Mouse (Mus musculus) testis, postnatal 14 days (tissue): ENCODE data around the gene Slit2.

Experiments used
- DNase-seq: peaks from one replicate; pipeline ENCODE4 v3.0.0; 2021; ENCODE audit warnings: low spot score

Slit2 gene

DNA sequence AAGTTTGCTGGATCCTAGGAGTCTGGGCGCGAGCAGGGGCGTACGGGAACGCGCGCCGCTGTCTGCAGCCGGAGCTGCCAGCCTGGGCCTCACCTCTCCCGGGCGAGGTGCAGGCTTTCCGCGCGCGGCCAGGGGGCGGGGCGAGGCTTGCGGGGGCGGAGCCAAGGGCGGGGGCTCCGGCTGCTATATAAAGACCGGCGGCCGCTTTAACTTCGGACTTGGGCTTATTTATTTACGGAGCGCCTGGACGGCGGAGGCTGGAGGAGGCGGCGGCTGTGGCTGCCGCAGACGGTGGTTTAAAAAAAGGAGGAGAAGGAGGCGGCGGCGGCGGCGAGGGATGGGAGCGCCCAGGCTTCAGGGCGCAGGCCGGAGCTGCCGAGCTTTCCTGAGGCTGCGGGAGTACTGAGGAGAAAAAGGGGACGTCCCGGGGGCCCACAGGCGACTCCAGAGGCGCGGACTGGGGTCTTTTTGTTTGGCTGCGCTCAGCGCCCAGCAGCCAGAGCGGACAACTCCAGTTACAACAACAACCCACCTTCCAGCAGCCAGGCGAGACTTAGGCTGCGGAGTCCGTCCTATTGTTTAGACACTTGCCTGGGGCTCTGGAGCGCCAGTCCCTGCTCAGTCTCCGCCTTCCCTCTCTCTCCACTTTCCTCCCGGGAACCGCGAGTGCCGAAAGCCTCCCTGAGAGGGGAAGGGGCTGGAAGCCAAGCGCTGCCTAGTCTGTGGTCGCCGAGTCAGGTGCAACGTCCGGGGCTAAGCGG lies at the start of gene Slit2:
TSS of gene Slit2 (plus strand) at position 198 of the 761 bp plus-strand sequence.
- peak; percentile 87 for DNase-seq

DNA sequence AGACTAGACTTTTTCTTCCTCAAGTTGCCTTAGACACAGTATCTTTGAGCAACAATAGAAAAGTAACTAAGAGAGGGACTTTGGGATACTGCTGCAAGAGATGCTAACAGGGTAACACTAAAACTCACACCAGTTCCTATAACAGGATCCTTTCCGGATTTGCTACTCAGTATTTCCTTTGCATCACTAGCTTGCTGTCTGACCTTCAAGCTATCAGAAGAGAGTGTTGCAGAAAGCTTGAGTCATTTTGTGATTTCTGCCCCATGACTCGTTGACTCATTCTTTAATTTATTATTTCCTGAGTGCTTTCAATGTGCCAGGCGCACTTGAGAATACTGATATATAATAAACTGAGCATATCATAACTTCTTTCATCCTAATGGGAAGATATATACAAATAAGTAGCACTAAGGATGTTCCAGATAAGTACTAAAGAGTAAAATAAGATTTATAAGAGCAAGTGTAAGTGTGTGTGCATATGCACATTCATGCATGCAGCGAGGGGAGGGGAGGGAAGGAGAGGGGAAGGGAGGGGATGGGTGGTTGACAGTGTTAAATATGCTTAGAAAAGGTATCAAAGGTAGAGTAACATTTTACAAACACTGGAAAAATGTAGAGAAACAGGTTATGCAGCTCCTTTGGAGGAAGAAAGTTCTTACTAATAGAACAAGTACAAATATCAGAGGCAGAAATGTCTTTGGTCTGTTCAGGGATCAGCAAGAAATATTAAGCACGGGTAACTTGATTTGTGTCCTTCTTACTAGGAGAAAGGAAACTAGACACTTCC lies 44.2 kb upstream of the Slit2 start:
- DNase-seq = no peak

DNA sequence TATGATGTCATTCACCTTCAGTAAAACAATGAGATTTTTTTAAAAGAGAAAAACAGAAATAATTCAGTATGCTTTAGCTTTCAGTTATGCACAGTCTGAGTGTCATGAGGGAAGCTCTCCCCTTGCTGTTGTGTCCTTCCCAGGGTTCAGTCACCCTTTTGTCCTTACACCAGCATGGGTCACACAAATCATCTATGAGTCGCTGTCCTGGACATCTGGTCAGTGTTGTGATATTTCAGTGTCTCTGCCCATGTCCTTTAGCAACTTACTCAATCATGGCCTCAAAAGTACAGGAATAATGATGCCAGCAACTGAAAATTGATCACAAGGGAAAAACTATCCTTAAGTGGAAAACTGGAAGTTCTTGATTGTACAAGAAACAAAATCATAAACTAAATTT lies 26.5 kb upstream of the Slit2 start:
- DNase-seq = no peak

DNA sequence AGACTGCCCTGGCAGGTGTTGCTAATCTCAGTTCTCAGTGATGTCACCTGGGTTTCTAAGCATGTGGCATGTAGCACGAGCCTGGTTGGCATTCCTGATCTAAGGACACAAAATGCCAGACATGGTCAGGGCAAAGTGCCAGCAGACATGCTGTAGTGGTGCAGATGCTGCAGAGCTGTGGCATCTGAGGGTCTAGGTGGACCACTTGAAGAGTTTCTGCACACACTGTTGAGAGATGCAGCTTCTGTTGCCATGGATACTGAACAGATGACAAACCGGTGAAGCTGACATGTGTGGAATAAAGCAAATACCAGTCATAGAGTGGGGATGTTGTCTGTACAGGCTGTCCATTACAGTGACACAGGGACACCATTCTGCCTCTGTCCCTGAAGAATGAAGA lies 7.1 kb upstream of the Slit2 start:
- no peak for DNase-seq

DNA sequence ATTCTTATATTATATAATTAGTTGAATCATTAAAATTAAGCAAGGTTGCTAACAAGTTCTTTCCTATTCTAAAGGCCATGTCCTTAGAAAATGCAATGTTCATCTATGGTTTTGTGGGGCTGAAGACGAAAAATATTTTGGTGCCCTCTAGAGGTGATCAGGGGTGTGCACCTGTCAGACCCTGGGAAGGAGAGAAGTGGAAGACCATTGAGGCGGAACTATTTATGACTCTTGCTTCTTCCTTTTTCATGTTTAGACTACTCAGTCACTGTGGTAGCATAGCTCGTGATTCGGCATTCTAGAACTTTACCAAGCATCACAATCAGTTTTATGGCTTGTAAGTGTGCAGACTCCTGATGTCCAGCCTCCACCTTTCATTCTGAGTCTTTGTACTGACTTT lies 3.6 kb upstream of the Slit2 start:
- no peak for DNase-seq

DNA sequence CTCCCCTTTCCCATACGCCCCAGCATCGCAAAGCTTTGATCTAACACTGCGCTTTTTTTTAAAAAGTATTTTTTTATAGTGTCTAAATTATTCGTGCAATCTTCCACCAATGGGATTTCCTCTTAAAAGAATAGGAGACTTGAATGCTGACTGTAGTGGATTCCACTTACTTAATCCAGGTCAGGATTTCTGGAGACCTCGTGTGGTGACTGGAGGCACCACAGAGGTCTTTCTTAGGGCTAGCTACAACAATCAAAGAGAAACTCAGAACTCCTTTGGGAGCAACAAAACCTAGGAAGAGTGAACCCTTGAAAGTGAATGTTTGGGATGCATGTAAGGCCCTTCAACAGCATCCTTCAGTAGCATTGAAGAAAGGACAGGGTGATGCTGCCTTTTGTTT lies 2.5 kb upstream of the Slit2 start:
- DNase-seq = no peak

DNA sequence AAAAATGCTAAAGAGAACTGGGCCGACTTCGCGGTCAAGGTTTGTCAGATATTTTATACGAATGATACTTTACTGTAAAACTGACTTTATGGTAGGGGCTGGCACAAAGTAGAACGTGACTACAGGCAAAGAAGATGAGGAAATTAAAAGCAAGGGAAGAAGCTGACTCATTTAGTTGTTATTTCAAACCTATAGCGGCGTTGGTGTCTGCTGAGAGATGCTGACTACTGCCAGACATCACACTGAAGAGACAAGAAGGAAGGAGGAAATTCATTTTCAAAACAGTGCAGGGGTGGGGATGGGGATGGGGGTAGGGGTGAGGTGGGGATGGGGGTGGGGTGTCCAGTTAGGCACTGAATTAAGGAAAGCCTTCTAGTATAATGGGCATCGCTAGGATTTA lies 987 bp upstream of the Slit2 start:
- DNase-seq = no peak

DNA sequence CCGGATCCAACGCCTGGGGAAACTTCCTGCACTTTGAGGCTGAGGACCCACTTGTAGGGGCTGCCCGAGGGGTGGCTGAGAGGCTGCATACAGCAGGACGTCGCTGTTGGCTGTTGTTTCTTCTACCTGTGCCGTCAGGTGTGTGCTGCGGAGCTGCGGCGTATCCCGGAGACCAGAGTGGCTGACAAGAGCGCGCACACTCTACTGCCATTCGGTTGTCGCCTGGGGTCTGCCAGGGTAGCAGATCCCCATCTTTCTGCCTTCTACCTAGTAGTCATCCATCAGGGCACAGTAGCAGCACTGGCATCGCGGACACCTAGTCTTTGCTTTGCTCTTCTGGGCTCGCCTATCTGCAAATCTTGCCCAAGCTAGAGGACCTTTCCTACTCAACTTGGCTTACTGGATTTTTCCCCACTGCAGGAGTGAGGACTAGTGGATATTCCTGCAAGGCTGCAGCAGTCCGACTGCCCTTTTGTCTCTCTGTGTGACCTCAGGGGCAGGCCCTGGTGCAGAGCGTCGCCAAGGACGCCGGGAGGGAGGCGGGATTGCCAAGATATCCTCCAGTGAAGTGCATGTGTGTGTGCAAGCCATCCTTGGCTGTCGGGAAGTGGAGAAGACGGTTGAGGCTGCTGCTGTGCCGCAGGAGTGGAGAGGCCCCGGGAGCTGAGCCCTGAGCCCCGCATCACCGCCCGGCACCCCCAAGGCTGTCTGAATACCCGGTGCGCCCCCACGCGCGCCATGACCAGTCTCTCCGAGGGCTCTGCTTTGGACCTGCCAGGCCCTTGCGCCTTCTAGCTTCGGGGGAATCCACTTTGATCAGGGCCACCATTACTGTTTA lies 1.0 kb downstream of the Slit2 start:
- DNase-seq = peak; percentile 19

DNA sequence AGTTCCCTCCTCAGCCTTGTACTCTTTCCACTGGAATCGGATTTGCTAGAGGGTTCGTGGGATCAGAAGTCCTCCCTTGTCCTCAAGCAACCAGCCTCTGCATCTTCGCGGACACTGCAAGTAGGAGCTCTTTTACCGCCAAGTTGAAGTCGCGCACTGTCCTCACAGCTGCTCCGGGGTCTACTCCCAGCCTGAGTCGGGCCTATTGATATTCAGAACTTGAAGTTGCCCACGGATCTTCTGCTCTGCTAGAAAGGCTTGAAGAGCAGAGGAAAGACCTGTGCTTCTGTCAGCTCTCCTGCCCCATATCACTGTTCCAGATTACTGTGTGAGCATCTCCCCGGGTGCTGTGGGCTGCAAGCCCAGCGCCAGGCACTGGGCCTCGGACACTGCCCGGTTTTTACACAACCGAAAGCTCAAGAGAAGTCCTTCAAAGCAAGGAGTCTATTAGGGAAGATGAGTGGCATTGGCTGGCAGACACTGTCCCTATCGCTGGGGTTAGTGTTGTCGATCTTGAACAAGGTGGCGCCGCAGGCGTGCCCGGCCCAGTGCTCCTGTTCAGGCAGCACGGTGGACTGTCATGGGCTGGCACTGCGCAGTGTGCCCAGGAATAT lies 1.8 kb downstream of the Slit2 start:
- DNase-seq = no peak

DNA sequence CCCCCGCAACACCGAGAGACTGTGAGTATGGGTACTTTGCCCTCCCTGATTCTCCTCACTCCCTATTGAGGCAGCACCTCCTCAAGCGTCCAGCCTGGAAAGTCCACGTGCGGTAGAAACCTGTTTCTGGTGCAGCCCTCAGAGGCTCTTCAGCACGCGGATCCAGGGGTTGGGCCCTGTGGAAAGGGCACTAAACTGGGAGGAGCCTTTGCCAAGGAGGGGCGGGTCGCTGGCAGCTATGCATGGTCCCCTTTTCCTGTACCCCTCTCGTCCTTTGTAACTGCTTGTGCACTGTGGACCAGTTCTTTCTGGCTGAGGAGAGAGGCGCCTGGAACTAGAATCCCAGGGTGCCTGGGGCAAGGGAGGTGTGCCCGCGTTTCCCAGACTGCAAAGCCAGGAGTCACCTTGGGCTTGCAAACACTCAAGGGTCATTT lies 2.3 kb downstream of the Slit2 start:
- no peak for DNase-seq

DNA sequence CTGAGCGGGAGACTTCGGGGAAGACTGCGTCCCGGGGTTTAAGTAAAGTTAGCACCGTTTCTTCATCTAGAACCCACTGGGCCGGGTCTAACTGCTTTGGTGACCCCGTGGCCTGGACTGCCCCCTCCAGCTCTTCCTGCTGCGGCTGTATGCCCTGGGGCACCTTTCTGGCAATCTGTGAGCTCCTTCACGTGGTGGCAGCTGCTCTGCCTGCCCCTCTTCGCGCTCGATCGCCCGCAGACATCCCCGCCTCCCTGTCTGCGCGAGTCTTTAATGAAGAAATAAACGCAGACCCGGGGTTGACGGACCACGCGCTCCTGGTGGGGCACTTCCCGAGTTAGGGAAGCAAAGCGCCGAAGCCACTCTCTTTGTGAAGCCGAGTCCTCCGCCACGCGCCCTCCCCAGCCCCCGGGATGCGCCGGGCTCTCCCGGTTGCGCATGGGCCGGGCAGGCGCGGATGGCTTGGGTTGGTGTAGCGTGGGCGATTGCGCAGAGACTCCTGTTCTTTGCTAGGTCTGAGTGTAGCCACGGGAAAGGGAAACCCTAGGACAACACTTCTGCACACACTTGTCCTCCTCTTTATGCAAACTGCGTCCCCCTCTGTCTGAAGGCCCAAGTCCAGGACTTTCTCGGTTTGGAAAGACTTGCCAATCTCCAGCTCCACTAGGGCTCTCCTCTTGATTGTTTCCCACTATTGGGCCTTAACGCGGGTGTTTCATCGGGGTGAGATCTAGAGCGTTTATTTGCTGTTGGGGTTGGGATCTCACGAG lies 3.1 kb downstream of the Slit2 start:
- DNase-seq = peak; percentile 14

DNA sequence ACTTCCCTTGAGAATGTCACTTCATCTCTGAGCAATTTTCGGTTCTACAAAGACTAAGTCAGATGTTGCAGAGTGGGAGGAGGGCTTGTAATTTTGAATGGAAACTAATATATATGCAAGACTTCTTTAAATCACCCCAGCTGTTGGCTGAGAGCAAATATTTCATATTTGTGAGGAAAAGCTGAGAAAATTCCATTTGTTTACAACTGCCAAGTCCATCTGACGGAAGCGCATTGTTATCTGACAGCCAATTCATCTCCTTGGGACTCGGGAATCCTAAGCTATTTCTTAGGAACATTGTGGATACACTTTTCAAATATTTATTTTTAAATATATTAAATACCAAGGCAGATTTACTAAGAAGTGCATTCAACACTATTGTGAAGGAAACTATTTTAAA lies 8.0 kb downstream of the Slit2 start:
- DNase-seq = no peak

DNA sequence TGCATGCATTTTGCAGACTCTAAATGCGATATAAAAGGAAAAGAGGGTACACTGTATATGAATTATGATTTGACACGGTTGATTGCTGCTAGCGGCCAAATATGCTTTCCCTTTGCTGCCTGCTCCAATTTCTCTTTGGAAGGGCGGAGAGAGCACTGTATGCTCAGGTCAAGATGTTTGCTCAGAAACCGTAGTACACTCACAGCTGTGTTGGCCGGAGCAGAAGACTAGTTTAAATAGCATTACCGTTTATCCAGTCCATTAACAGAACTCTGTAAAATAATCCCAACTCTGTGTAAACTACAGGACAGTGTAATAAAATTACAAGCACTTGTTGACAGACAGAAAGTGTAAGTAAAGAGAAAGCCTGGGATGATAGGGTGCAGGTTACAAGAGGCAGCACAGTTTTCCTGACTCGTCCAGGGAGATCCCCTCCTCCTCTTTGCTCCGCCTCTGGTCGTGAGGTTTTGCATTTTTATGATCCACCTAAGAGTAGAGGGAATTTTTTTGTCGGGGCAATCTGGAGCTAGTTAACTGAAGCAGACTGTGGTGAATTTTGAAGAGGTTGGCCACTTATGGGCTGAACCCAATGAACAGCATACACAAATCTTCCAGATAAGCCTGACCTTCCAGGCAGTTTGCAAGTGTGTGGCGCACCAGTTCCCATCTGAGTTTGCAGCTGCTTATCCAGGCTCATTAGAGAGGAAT lies 20.9 kb downstream of the Slit2 start:
- DNase-seq = no peak

DNA sequence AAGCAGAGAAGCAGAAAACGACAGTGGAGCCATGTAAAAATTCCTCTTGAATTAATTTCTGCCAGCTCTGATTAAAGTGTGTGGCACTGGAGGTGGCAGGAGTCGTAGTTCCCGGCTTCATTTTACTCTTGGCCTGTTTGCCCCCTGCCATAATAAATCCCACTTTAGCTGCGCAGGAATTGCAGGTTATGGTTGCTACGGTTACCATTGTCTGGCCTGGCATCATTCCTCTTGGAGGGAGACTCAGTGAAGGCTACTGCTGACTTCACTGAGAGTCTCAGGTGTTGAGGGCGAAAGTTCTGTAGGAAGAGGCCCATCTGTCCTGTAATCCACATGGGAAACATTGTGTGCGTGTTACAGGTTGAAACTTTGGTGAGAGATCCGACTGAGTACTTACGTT lies 22.6 kb downstream of the Slit2 start:
- no peak for DNase-seq

DNA sequence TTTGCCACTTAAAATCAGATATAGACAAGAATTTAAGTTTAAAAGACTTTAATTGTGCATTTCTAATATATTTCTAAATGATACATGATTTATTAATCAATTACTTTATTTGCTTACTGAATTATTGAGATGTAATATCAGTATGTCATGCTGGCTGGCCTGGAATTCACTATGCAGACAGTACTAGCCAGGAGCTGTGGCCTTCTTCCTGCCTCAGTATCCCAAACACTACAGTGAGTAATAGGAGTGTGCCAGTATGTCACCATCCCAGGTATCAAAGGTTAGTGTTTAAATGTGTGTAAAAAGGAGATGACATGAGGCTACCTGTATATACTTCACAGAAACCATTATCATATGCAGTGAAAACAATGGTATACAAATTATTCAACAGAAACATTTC lies 23.1 kb downstream of the Slit2 start:
- DNase-seq = no peak

DNA sequence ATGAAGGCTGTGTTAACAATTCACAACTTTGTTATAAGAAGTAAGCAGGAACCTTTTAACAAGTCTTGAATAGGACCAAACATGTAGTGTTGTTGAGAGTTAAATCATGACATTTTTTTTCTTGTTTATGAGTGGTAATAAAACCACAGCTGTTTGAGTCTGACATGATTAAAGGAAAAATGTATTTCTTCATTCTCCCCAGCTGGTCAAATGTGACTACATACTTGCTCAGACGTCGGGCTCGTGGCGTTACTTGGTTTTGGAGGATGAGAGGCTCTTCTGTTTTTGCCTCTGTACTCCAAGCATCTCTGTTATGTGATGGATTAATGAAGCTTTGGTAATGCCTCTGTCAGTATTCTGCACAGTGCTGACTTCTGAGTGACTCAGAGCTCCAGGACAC lies 40.5 kb downstream of the Slit2 start:
- DNase-seq = no peak

DNA sequence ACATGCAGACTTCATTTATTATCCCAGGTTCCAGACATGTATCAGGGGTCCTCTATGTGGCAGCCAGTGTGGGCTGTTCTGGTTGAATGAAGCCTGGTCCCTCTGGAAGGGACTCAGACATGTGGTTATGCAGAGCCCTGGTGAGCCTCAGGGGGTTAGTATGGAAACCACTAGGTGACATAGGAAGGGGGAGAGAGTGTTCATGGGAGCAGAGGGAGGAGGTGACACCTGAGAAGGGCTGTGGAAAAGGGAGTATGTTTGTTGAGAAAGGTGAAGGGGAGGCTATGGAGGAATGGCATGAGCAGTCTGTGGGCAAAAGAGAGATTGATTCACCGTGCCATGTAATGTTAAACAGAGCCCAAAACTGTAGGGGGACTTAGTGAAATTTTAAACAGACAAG lies 51.9 kb downstream of the Slit2 start:
- DNase-seq = no peak

DNA sequence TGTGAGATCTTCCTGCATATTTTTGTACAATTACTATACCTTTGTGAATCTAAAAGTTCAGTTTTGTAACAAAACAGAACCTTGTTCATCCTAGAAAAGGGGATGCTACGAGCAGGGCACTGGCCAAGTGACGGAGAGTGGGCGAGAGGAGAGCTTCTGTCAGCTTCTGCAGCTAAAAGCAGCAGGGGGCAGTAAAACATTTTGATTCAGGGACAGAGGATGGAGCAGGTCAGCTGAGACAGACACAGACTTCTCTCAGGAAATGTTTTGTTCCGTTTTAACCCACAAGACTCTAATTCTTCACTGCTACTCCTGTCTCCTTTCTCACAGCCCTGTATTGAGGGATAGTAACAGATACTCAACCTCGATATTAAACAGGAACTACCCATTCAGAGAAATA lies 55.1 kb downstream of the Slit2 start:
- DNase-seq = no peak

DNA sequence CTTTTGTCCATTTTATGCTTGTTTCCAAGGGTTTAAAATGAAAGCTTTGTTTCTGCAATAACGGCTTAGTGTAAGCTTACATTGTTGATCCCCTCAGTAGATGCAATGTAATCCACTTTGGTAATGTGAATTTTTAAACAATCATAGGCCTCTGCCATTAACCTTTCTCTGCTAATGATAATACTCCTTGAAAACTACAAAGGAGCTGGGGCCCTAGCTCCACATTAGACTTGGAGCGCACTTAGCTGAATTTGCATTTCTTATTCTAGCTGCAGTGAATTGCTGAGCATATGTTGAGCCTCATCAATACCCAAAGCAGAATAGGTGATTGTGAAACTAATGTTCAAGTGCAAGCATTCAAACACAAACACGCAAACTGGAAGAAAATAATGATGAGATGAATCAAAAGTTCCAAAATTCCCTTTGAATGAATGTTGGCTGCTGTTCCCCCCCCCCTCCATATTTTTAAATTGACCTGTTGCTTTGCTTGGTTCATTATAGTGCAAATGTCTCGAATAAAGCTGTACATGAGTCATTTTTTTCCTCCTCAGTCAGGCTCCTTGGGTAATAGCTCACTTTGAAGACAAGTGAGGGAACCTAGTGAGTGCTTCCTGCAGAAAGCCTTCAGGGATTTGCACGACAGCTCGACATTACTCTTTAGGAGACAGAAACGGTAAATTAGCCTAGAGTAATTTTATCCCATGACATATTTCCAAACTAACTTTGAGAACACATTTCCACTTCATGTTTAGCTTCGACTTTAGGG lies 66.2 kb downstream of the Slit2 start:
- no peak for DNase-seq
